Mouse (Mus musculus) liver, postnatal 0 days (tissue): ENCODE results near the gene Dkk1.

Source experiments
- CTCF ChIP-seq: sonication (generic); IDR thresholded peaks from 2 replicates; pipeline ENCODE4 v1.5.1; 2016; ENCODE audit warnings: antibody characterized with exemption, low read depth
- EP300 ChIP-seq: IDR thresholded peaks from 2 replicates; pipeline ENCODE4 v1.6.1; 2016; ENCODE audit warnings: antibody characterized with exemption, low read depth, mild to moderate bottlenecking

GRCm38 (mm10) chr19:30505497-30505896 lies 44.0 kb downstream of the Dkk1 start:
- TF ChIP-seq CTCF: no peak
- no peak for TF ChIP-seq EP300
